8 mouse cellular contexts compared by ENCODE assay signal in genomic region chr8:70754871-70755660, GRCm38 (mm10). TPM values are rescaled to one million over a fixed set of nuclear protein-coding genes. Genes with fewer than 3 reads are reported as not detected.
DNase-seq lines count a peak whose midpoint lies in the region; ATAC-seq and TF ChIP-seq lines count a peak whose summit lies in the region.
"Had no signal": no experiment of that assay in that cellular context is flagged by ENCODE, and none has a peak within 500 bp of the region (broad histone marks: within the 10 kb centered on the region; RNA-seq: fewer than 3 reads in every experiment).

No protein-coding gene starts in this region.

- WGBS in liver, embryonic 14.5 days (ENCODE audit: insufficient replicate concordance): 14% methylated on average over 50 of the region's 50 CpGs

- H3K4me3 ChIP-seq in E14TG2a.4 (replicated peaks; ENCODE audit: low read length): peak overlapping the region; percentile 86
- peak overlapping the region; percentile 52 to 66 for H3K4me3 ChIP-seq in liver, embryonic 14.5 days (ENCODE audit: insufficient read depth in 1 of 2, low read depth in 2 of 2, low read length in 2 of 2)

- peak overlapping the region; percentile 72 for H3K9ac ChIP-seq in liver, embryonic 14.5 days (replicated peaks)

- no peak for TF ChIP-seq EP300 in liver, embryonic 14.5 days (IDR thresholded peaks at IDR 0.05; ENCODE audit: low read depth)

- peak; percentile 71 for DNase-seq in 416B (ENCODE audit: low read depth)
- DNase-seq in cerebellum, adult 9-10 months: peak; percentile 89
- peak; percentile 71 for DNase-seq in gastrocnemius, postnatal 14 days
- peak; percentile 77 for DNase-seq in kidney, postnatal 10 days
- no peak for DNase-seq in liver, embryonic 14.5 days (ENCODE audit: low read depth in 3 of 3, low spot score in 3 of 3)
- DNase-seq in retina, postnatal 1 day: peak; percentile 86

- no peak for TF ChIP-seq CTCF in E14TG2a.4 (conservative IDR thresholded peaks at IDR 0.05; ENCODE audit: low read length)
- no peak for TF ChIP-seq CTCF in liver, embryonic 14.5 days (IDR thresholded peaks at IDR 0.05; ENCODE audit: low read depth)

- peaks cover 68% of the 10 kb centered on the region for H3K4me1 ChIP-seq in E14TG2a.4 (replicated peaks; ENCODE audit: low read depth, low read length)
- H3K4me1 ChIP-seq in liver, embryonic 14.5 days (replicated peaks; ENCODE audit: control insufficient read depth in 2 of 2, insufficient read depth in 2 of 2, low read length in 1 of 2): peaks cover 11 to 27% of the 10 kb centered on the region in 2 experiments

- peak overlapping the region; percentile 83 for H3K4me2 ChIP-seq in liver, embryonic 14.5 days (ENCODE audit: low read depth)

- intact Hi-C loops in gastrocnemius, postnatal 14 days (cut with DNase I; ENCODE audit: low total_unique reads): no loop called here

- H3K27me3 ChIP-seq in E14TG2a.4 (ENCODE audit: insufficient read depth, low read length): peaks cover 6% of the 10 kb centered on the region
- no peaks in the 10 kb centered on the region for H3K27me3 ChIP-seq in liver, embryonic 14.5 days (ENCODE audit: control insufficient read depth, insufficient read depth, low read length)

- no peak overlapping the region for H3K27ac ChIP-seq in liver, embryonic 14.5 days

- peaks cover 36% of the 10 kb centered on the region for H3K36me3 ChIP-seq in E14TG2a.4 (ENCODE audit: insufficient read depth, low read length)
- no peaks in the 10 kb centered on the region; the same call in 1 of the 2 replicates for H3K36me3 ChIP-seq in liver, embryonic 14.5 days (replicated peaks; ENCODE audit: control insufficient read depth, insufficient read depth, low read depth)

- ATAC-seq in liver, embryonic 14.5 days (ENCODE audit: insufficient read depth): peak; percentile 28

- H3K9me3 ChIP-seq in E14TG2a.4 (ENCODE audit: low read length): no peaks in the 10 kb centered on the region
- H3K9me3 ChIP-seq in liver, embryonic 14.5 days (ENCODE audit: control insufficient read depth, low read length): no peaks in the 10 kb centered on the region

RNA-seq across cellular contexts. Expression of gene Rab3a, which starts 0.6 kb away (rescaled TPM):
- total RNA-seq in gastrocnemius, postnatal 14 days (2021): 10 to 100 TPM; 44.3 to 45.1 TPM
- polyA plus RNA-seq in liver, embryonic 14.5 days (2012; rRNA removed): 2.7 and 3.2 TPM in 2 replicates
- polyA plus RNA-seq in liver, embryonic 14.5 days (2014; fragmentation: Nextera tagmentation; extraction: Ambion mirVana): 1.6 and 2.4 TPM in 2 replicates

RNA-seq across cellular contexts. Expression of gene Mpv17l2, which starts 5.7 kb away (rescaled TPM):
- total RNA-seq in gastrocnemius, postnatal 14 days (2021): 10 to 100 TPM; 28.3 to 31.9 TPM
- 25.3 and 28.5 TPM in 2 replicates for polyA plus RNA-seq in liver, embryonic 14.5 days (2012; rRNA removed)
- polyA plus RNA-seq in liver, embryonic 14.5 days (2014; fragmentation: Nextera tagmentation; extraction: Ambion mirVana): 39.8 and 41.5 TPM in 2 replicates

RNA-seq across cellular contexts. Expression of gene Pik3r2, which starts 21.4 kb away (rescaled TPM):
- 10 to 100 TPM; 23.0 to 27.9 TPM for total RNA-seq in gastrocnemius, postnatal 14 days (2021)
- polyA plus RNA-seq in liver, embryonic 14.5 days (2012; rRNA removed): 13.2 and 17.5 TPM in 2 replicates
- polyA plus RNA-seq in liver, embryonic 14.5 days (2014; fragmentation: Nextera tagmentation; extraction: Ambion mirVana): 8.2 and 12.0 TPM in 2 replicates

RNA-seq across cellular contexts. Expression of gene Pde4c, which starts 31.5 kb away (rescaled TPM):
- 1 to 10 TPM; 2.9 to 3.4 TPM for total RNA-seq in gastrocnemius, postnatal 14 days (2021)
- 1.6 TPM in 2 replicates for polyA plus RNA-seq in liver, embryonic 14.5 days (2012; rRNA removed)
- polyA plus RNA-seq in liver, embryonic 14.5 days (2014; fragmentation: Nextera tagmentation; extraction: Ambion mirVana): 0.34 and 0.74 TPM in 2 replicates

RNA-seq across cellular contexts. Expression of gene Gm3336, which starts 36.7 kb away (rescaled TPM):
- total RNA-seq in gastrocnemius, postnatal 14 days (2021): not detected
- 0.04 TPM in 1 of 2 replicates, not detected in the other for polyA plus RNA-seq in liver, embryonic 14.5 days (2012; rRNA removed)
- polyA plus RNA-seq in liver, embryonic 14.5 days (2014; fragmentation: Nextera tagmentation; extraction: Ambion mirVana): 0.11 TPM in 2 replicates
- total RNA-seq: heart, adult 18-20 months had no signal

Comparison
In these comparisons a context has a peak if more than half of its experiments do, and no peak if none do; other contexts are left out.
1. DNase-seq: peak in 416B (single experiment), cerebellum, adult 9-10 months (single experiment), gastrocnemius, postnatal 14 days (single experiment), kidney, postnatal 10 days (single experiment) and retina, postnatal 1 day (single experiment); none in liver, embryonic 14.5 days (0 of 3).